Mouse (Mus musculus) ES-Bruce4 (cell line): ENCODE measurements around the gene Nhp2.

Experiments
- CTCF ChIP-seq: IDR thresholded peaks from one replicate; pipeline ENCODE4 v1.8.1; 2011; ENCODE audit warnings: low read depth, low read length
- EP300 ChIP-seq: IDR thresholded peaks from 2 replicates; pipeline ENCODE4 v1.6.1; 2011; ENCODE audit warnings: low read depth, low read length; ENCODE audit not compliant: insufficient read depth
- POLR2A ChIP-seq: IDR thresholded peaks from one replicate; pipeline ENCODE4 v1.8.1; 2011; ENCODE audit warnings: low read length; ENCODE audit not compliant: insufficient read depth

GRCm38 (mm10) chr11:51636323-51636684 is 16.8 kb downstream of the Nhp2 start:
- TF ChIP-seq EP300 (no peak), POLR2A (no peak), CTCF (peak; percentile 12)
